Mouse (Mus musculus) CH12.LX (cell line): ENCODE data around the gene Dtd2. TPM values are rescaled to one million over a fixed set of nuclear protein-coding genes. Genes with fewer than 3 reads are reported as not detected.

Experiments
- DNase-seq: peaks from one replicate; pipeline ENCODE4 v3.0.0-alpha.2; 2013; ENCODE audit errors: extremely low read depth
- H3K27ac ChIP-seq: 2 replicates; pipeline ENCODE4 v1.5.1; 2012; ENCODE audit warnings: low read depth, mild to moderate bottlenecking, control low read depth, moderate library complexity; ENCODE audit not compliant: insufficient read depth
- H3K27me3 ChIP-seq: replicated peaks from 2 replicates; pipeline ENCODE3; 2012; ENCODE audit warnings: inconsistent platforms
- H3K36me3 ChIP-seq, 2 experiments: replicated peaks in 1 of 2; 2 replicates each; pipeline versions ENCODE3 to v1.6.1; 2012; ENCODE audit warnings: inconsistent platforms in 1 of 2, low read length in 1 of 2, mild to moderate bottlenecking in 1 of 2, mixed read lengths in 1 of 2, moderate library complexity in 1 of 2; ENCODE audit not compliant: control insufficient read depth in 1 of 2, insufficient read depth in 1 of 2
- H3K4me1 ChIP-seq, 2 experiments: 2 replicates each; pipeline ENCODE4 v1.6.1; 2012; ENCODE audit warnings: inconsistent platforms in 1 of 2, moderate library complexity in 1 of 2; ENCODE audit not compliant: insufficient read depth in 2 of 2, control insufficient read depth in 1 of 2
- H3K4me2 ChIP-seq: 2 replicates; pipeline ENCODE4 v1.6.1; 2012; ENCODE audit warnings: low read depth, mild to moderate bottlenecking, control low read depth; ENCODE audit not compliant: poor library complexity, insufficient read depth, severe bottlenecking
- H3K4me3 ChIP-seq, 3 experiments: fragments of 150-350 bp in 1 of 3; sonication (generic) in 1 of 3; replicated peaks in 1 of 3; 2 replicates each; pipeline versions ENCODE3 to v1.5.1; 2011 to 2012; ENCODE audit warnings: low read depth in 2 of 3, low read length in 2 of 3, mild to moderate bottlenecking in 2 of 3, moderate library complexity in 2 of 3, control low read depth in 1 of 3, improper control_type of control experiment in 1 of 3, inconsistent platforms in 1 of 3, mixed read lengths in 1 of 3; ENCODE audit not compliant: poor library complexity in 1 of 3
- H3K79me2 ChIP-seq: replicated peaks from 2 replicates; pipeline ENCODE4 v1.6.1; 2012; ENCODE audit warnings: mild to moderate bottlenecking, moderate library complexity; ENCODE audit not compliant: control insufficient read depth, poor library complexity, insufficient read depth, severe bottlenecking; ENCODE audit errors: extremely low read depth
- H3K9ac ChIP-seq: 2 replicates; pipeline ENCODE4 v1.6.1; 2012; ENCODE audit warnings: low read depth, mild to moderate bottlenecking, control low read depth, moderate library complexity; ENCODE audit not compliant: insufficient read depth
- H3K9me3 ChIP-seq: replicated peaks from 2 replicates; pipeline ENCODE3; 2012; ENCODE audit warnings: low read length, inconsistent platforms, mixed read lengths
- CTCF ChIP-seq, 2 experiments: IDR thresholded peaks in 1 of 2; conservative IDR thresholded peaks in 1 of 2; 2 replicates each; pipeline ENCODE4 v1.5.1; 2011 to 2012; ENCODE audit warnings: low read depth in 2 of 2, low read length in 2 of 2, improper control_type of control experiment in 1 of 2, inconsistent platforms in 1 of 2, mild to moderate bottlenecking in 1 of 2, moderate library complexity in 1 of 2
- E2F4 ChIP-seq: IDR thresholded peaks from 2 replicates; pipeline ENCODE4 v1.6.1; 2011; ENCODE audit warnings: low read depth, low read length, improper control_type of control experiment; ENCODE audit not compliant: insufficient replicate concordance
- EP300 ChIP-seq: IDR thresholded peaks from 2 replicates; pipeline ENCODE4 v1.6.1; 2011; ENCODE audit warnings: low read length, improper control_type of control experiment
- ETS1 ChIP-seq: conservative IDR thresholded peaks from 2 replicates; pipeline ENCODE4 v1.6.1; 2012; ENCODE audit warnings: low read depth, mild to moderate bottlenecking, inconsistent platforms, low read length, improper control_type of control experiment, moderate library complexity
- JUND ChIP-seq: conservative IDR thresholded peaks from 2 replicates; pipeline ENCODE4 v1.6.1; 2011; ENCODE audit warnings: low read depth, low read length, improper control_type of control experiment
- MAZ ChIP-seq: IDR thresholded peaks from 2 replicates; pipeline ENCODE4 v1.6.1; 2012; ENCODE audit warnings: low read depth, mild to moderate bottlenecking, inconsistent platforms, low read length, improper control_type of control experiment, moderate library complexity
- MXI1 ChIP-seq: IDR thresholded peaks from 2 replicates; pipeline ENCODE4 v1.6.1; 2011; ENCODE audit warnings: mild to moderate bottlenecking, low read depth, low read length, improper control_type of control experiment
- MYC ChIP-seq: IDR thresholded peaks from 2 replicates; pipeline ENCODE4 v1.6.1; 2011; ENCODE audit warnings: low read depth, mild to moderate bottlenecking, improper control_type of control experiment, low read length
- POLR2A ChIP-seq: IDR thresholded peaks from 2 replicates; pipeline ENCODE4 v1.6.1; 2011; ENCODE audit warnings: low read depth, mild to moderate bottlenecking, improper control_type of control experiment, low read length
- RCOR1 ChIP-seq: conservative IDR thresholded peaks from 2 replicates; pipeline ENCODE4 v1.6.1; 2012; ENCODE audit warnings: low read depth, mild to moderate bottlenecking, inconsistent platforms, low read length, improper control_type of control experiment
- SIN3A ChIP-seq: IDR thresholded peaks from 2 replicates; pipeline ENCODE4 v1.6.1; 2012; ENCODE audit warnings: low read length, improper control_type of control experiment, inconsistent platforms
- UBTF ChIP-seq: IDR thresholded peaks from 2 replicates; pipeline ENCODE4 v1.6.1; 2012; ENCODE audit warnings: low read depth, mild to moderate bottlenecking, inconsistent platforms, low read length, improper control_type of control experiment, moderate library complexity
- USF1 ChIP-seq: IDR thresholded peaks from 2 replicates; pipeline ENCODE4 v1.6.1; 2014; ENCODE audit warnings: low read depth, mild to moderate bottlenecking, inconsistent platforms, low read length, improper control_type of control experiment
- ZC3H11A ChIP-seq: IDR thresholded peaks from 2 replicates; pipeline ENCODE4 v1.6.1; 2012; ENCODE audit warnings: low read depth, mild to moderate bottlenecking, inconsistent platforms, low read length, improper control_type of control experiment
- ZNF384 ChIP-seq: IDR thresholded peaks from 2 replicates; pipeline ENCODE4 v1.6.1; 2012; ENCODE audit warnings: low read depth, low read length, improper control_type of control experiment, inconsistent platforms
- dilution Hi-C: fragments of 300-500 bp; cut with MboI; formaldehyde crosslinking; loops from 2 replicates; pipeline ENCODE4 v1.14.3; 2020; ENCODE audit warnings: low sequenced_read_pairs; ENCODE audit not compliant: extremely low pct_unique_long_range_greater_than_20kb, extremely low pct_ligation_motif_present
- in situ Hi-C: fragments of 300-500 bp; cut with MboI; formaldehyde crosslinking; loops from 3 replicates; pipeline ENCODE4 v1.14.3; 2019; ENCODE audit warnings: low sequenced_read_pairs, low pct_ligation_motif_present, low pct_unique_long_range_greater_than_20kb, mixed read lengths
- polyA plus RNA-seq: library from polyadenylated mRNA; unstranded; fragments of >175 nt; gene quantifications from 2 replicates; pipeline ENCODE4 v1.2.1, GENCODE M21; 2012; ENCODE audit warnings: low read depth; ENCODE audit not compliant: insufficient read length
- total RNA-seq, 2 experiments: library from RNA; depleted of rRNA; stranded (reverse); fragments of 300-350 nt in 1 of 2; fragments of >200 nt in 1 of 2; gene quantifications; 2 replicates each; pipeline ENCODE4 v1.2.3; 2012 to 2014

The Dtd2 gene
- total and polyA plus RNA-seq, 3 experiments, result 24.5 to 39.6 (median 31.5) TPM

DNA sequence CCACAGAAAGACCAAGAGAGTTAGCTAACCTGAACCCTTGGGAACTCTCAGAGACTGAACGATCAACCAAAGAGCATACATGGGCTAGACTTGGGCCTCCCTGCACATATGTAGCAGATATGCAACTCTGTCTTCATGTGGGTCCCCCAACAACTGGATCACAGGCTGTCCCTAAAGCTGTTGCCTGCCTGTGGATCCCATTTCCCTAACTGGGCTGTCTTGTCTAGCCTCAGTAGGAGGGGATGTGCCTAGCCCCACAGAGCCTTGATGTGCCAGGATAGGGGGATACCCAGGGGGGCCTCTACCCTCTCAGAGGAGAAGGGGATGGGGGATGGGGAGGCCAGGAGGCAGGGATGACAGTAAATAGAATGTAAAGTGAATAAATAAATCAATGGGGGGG, 22.7 kb downstream of the Dtd2 start:
- no peak overlapping the region for H3K27ac ChIP-seq
- H3K4me3 ChIP-seq, result no peak overlapping the region
- no peaks in the 10 kb centered on the region for H3K9me3 ChIP-seq
- no peak for DNase-seq
- no peaks in the 10 kb centered on the region; the same call in 1 of the 2 replicates for H3K79me2 ChIP-seq
- dilution Hi-C loops, result no loop called here
- TF ChIP-seq MAZ (no peak), MXI1 (no peak), USF1 (no peak), ETS1 (no peak), UBTF (no peak), E2F4 (no peak), EP300 (no peak)
- H3K9ac ChIP-seq, result no peak overlapping the region
- H3K4me1 ChIP-seq, result no peaks in the 10 kb centered on the region; a peak in 1 of 4 replicates
- H3K36me3 ChIP-seq, result peaks cover 0 to 1% of the 10 kb centered on the region in 2 experiments
- no peak overlapping the region for H3K4me2 ChIP-seq
- H3K27me3 ChIP-seq, result no peaks in the 10 kb centered on the region
- in situ Hi-C loops, result no loop called here

DNA sequence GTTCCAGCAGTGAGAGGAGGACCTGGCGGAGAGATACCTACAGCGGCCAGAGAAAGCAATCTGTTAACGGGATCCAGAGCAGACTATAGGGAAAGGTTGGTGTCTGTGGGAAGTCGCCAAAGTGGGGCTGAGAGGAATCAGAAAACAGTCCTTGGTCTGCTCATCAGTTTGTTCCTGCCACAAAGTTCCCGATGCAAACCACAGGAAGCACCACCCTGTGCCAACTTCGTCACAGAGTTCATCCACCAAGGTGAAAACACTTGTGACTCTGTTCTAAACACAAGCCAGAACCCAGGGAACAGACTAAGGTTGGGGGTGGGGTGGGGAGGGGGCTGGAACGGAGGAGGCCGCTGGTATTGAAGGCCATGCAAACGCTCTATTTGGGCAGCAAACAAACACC, 29.8 kb downstream of the Dtd2 start:
- no peaks in the 10 kb centered on the region for H3K4me1 ChIP-seq
- H3K27me3 ChIP-seq, result no peaks in the 10 kb centered on the region
- no peak overlapping the region for H3K4me3 ChIP-seq
- in situ Hi-C loops (no loop called here), dilution Hi-C loops (no loop called here)
- TF ChIP-seq MYC, result no peak
- TF ChIP-seq ZNF384, result no peak
- no peak for TF ChIP-seq JUND
- no peak for TF ChIP-seq CTCF (conservative IDR thresholded peaks at IDR 0.05 in 1 of 2, IDR thresholded peaks at IDR 0.05 in 1 of 2; ENCODE audit: low read depth in 2 of 2, low read length in 2 of 2)
- no peak for TF ChIP-seq POLR2A
- no peak for DNase-seq
- no peaks in the 10 kb centered on the region for H3K36me3 ChIP-seq
- H3K79me2 ChIP-seq, result no peaks in the 10 kb centered on the region; the same call in 1 of the 2 replicates
- H3K9ac ChIP-seq, result no peak overlapping the region
- peaks cover 7% of the 10 kb centered on the region for H3K9me3 ChIP-seq
- H3K4me2 ChIP-seq, result no peak overlapping the region
- no peak overlapping the region for H3K27ac ChIP-seq

DNA sequence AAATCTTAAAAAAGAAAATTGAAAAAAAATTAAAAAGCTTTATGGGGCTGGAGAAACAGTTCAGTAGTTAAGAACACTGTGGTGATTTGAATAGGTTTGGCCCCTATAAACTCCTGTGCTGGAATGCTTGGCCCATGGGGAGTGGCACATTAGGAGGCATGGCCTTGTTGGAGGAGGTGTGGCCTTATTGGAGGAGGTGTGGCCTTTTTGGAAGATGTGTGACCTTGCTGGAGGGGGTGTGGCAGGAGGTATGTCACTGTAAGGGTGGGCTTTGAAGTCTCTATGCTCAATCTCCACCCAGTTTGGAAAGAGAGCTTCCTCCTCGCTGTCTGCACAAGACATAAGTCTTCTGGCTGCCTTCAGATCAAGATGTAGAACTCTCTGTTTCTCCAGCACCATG, 31.9 kb downstream of the Dtd2 start:
- H3K27ac ChIP-seq, result no peak overlapping the region
- H3K4me1 ChIP-seq, result peaks cover 0 to 5% of the 10 kb centered on the region in 2 experiments; a peak in 2 of 4 replicates
- no peak overlapping the region for H3K9ac ChIP-seq
- H3K79me2 ChIP-seq, result no peaks in the 10 kb centered on the region
- in situ Hi-C loops (no loop called here), dilution Hi-C loops (no loop called here)
- no peaks in the 10 kb centered on the region for H3K36me3 ChIP-seq
- TF ChIP-seq SIN3A (no peak), UBTF (no peak), RCOR1 (no peak), ZC3H11A (no peak)
- H3K9me3 ChIP-seq, result peaks cover 7% of the 10 kb centered on the region
- H3K4me2 ChIP-seq, result no peak overlapping the region
- H3K27me3 ChIP-seq, result no peaks in the 10 kb centered on the region
- H3K4me3 ChIP-seq, result no peak overlapping the region
- no peak for DNase-seq
